Mouse (Mus musculus) heart, adult 2 months (tissue): Measurements from ENCODE around the gene Actbl2. TPM values are rescaled to one million over a fixed set of nuclear protein-coding genes. Genes with fewer than 3 reads are reported as not detected.

ENCODE experiments used
- DNase-seq, 2 experiments: peaks; one replicate each; pipeline ENCODE4 v3.0.0; 2021
- H3K27ac ChIP-seq: fragments of 200-600 bp; 2 replicates; pipeline ENCODE4 v1.8.1; 2022
- H3K27me3 ChIP-seq: fragments of 200-500 bp; 2 replicates; pipeline ENCODE4 v1.6.1; 2012; ENCODE audit warnings: mild to moderate bottlenecking, low read length, inconsistent platforms, mixed read lengths; ENCODE audit not compliant: control insufficient read depth, insufficient read depth
- H3K36me3 ChIP-seq: fragments of 200-500 bp; 2 replicates; pipeline ENCODE4 v1.6.1; 2012; ENCODE audit warnings: low read length, inconsistent platforms; ENCODE audit not compliant: control insufficient read depth, insufficient read depth
- H3K4me1 ChIP-seq: fragments of 200-500 bp; 2 replicates; pipeline ENCODE4 v1.6.1; 2011; ENCODE audit warnings: low read length; ENCODE audit not compliant: control insufficient read depth, insufficient read depth
- H3K4me3 ChIP-seq: fragments of 200-600 bp; 2 replicates; pipeline ENCODE4 v1.8.1; 2022
- H3K79me2 ChIP-seq: fragments of 200-500 bp; replicated peaks from 2 replicates; pipeline ENCODE4 v1.6.1; 2012; ENCODE audit warnings: mild to moderate bottlenecking, inconsistent platforms, low read length, moderate library complexity, mixed read lengths; ENCODE audit not compliant: control insufficient read depth, insufficient read depth
- H3K9ac ChIP-seq: fragments of 200-500 bp; 2 replicates; pipeline ENCODE4 v1.6.1; 2012; ENCODE audit warnings: low read depth, mild to moderate bottlenecking, control low read depth, inconsistent platforms, low read length, mixed read lengths
- CTCF ChIP-seq: fragments of 200-600 bp; IDR thresholded peaks from 2 replicates; pipeline ENCODE4 v1.8.1; 2022; ENCODE audit warnings: antibody characterized with exemption, mild to moderate bottlenecking, moderate library complexity
- EP300 ChIP-seq: fragments of 200-500 bp; IDR thresholded peaks from 2 replicates; pipeline ENCODE4 v1.6.1; 2011; ENCODE audit warnings: low read depth, low read length, control low read depth; ENCODE audit not compliant: insufficient read depth
- POLR2A ChIP-seq: fragments of 200-500 bp; IDR thresholded peaks from 2 replicates; pipeline ENCODE4 v1.6.1; 2011; ENCODE audit warnings: mild to moderate bottlenecking, low read depth, low read length, control low read depth; ENCODE audit not compliant: insufficient read depth
- WGBS: fragments of 180-500 bp; shearing (Covaris S2); methylation state at CpG from one replicate; pipeline ENCODE4 v1.1.7; 2018; 5-methylcytosine and 5-hydroxymethylcytosine counted together
- intact Hi-C: fragments of 180-260 bp; cut with DNase I; formaldehyde crosslinking; loops from one replicate; pipeline ENCODE4 v1.15.1; 2025
- polyA plus RNA-seq: library from polyadenylated mRNA; depleted of rRNA; stranded (reverse); fragments of >200 nt; gene quantifications from 2 replicates; pipeline ENCODE4 v1.2.3, GENCODE M21; 2012
- total RNA-seq, 2 experiments: library from RNA; stranded (reverse); gene quantifications; 2 replicates each; pipeline ENCODE4 v1.2.3; 2021

The Actbl2 gene
- total and polyA plus RNA-seq, 3 experiments: not detected

- H3K9ac ChIP-seq: no peak overlapping the region
- no peak overlapping the region for H3K4me3 ChIP-seq
- WGBS: 58% methylated on average over 10 of the region's 10 CpGs
- H3K27me3 ChIP-seq: no peaks in the 10 kb centered on the region
- intact Hi-C loops: no loop called here
- no peaks in the 10 kb centered on the region for H3K36me3 ChIP-seq
- H3K27ac ChIP-seq: no peak overlapping the region
- peak in 1 of 2 experiments; percentile 15 for DNase-seq
- TF ChIP-seq CTCF (no peak), POLR2A (no peak), EP300 (no peak)
- H3K4me1 ChIP-seq: peaks cover 1% of the 10 kb centered on the region
- H3K79me2 ChIP-seq: no peaks in the 10 kb centered on the region
Measured at GRCm38 (mm10) chr13:111286461-111287385, 31.9 kb downstream of the Actbl2 start.

DNA sequence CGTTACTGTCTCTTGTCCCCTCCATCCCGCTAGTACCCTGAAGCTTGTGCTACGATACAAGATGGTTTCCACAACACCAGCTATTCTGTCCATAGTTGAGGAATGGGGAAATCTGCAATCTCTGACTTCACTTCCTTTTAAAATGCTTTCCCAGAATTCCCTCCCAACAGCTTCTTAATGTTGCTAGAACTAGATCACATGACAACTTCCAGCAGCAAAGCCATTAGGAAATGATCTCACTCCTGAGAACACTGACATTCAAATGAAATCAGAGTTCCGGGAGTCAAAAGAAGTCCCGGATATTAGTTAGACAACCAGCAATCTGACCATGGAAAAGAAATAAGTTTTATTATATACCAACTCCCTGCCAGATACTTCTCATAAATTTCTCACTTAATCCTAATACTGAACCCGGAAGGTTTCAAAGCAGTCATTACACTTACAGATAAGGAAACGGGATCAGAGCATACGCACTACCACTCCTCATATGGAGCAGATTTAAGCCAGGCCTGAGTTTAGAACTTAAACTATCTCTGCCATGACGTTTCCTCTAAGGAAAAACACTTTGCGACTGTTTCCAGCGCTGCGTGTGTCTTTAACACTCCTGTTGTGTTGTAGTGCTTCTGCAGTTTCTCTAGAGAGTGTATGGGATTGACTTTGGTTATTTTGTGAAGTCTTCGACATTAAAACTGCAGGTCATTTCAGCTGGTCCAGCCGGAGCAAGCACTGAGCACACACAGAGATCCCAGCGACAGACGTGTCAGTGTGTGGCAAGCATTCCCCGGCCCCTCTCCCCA, 36.5 kb downstream of the Actbl2 start:
- Histone ChIP-seq H3K4me1 (peaks cover 6% of the 10 kb centered on the region), H3K36me3 (no peaks in the 10 kb centered on the region), H3K27ac (no peak overlapping the region; the same call in 1 of the 2 replicates), H3K79me2 (no peaks in the 10 kb centered on the region), H3K4me3 (no peak overlapping the region), H3K27me3 (no peaks in the 10 kb centered on the region), H3K9ac (no peak overlapping the region; the same call in 1 of the 2 replicates)
- no peak for DNase-seq
- no peak for TF ChIP-seq EP300
- TF ChIP-seq CTCF: no peak
- intact Hi-C loops: no loop called here
- 41% methylated on average over 17 of the region's 17 CpGs for WGBS

DNA sequence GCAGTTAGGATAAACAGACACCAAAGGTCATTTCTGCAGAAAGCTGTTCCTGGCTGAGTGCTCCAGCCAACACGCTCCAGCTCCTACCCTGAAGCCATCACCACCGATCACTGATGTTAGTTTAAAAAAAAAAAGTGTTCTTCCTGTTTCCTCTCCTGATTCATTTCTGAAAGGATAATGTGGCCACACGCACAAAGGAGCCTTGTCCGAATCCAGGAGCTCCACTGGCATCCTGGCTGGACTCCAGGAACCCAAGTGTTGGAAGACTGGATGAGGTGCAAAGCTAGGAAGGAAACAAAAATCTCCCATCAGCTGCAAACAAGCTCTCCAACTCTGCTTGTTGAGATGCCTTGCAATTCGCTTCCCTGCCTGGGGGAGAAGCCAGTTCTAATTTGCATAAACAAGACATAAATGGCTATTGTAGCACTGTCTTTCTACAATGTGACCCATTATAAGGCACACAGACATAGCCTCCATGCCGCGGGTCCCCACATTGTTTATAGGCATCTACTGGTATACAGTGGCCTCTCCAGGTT, 37.2 kb downstream of the Actbl2 start:
- H3K27ac ChIP-seq: no peak overlapping the region
- no peak overlapping the region for H3K4me3 ChIP-seq
- no peak overlapping the region for H3K9ac ChIP-seq
- peak in 1 of 2 experiments; percentile 13 for DNase-seq
- TF ChIP-seq POLR2A (no peak), EP300 (no peak), CTCF (no peak)
- intact Hi-C loops: no loop called here
- H3K36me3 ChIP-seq: no peaks in the 10 kb centered on the region
- peaks cover 6% of the 10 kb centered on the region for H3K4me1 ChIP-seq
- H3K79me2 ChIP-seq: no peaks in the 10 kb centered on the region
- H3K27me3 ChIP-seq: no peaks in the 10 kb centered on the region
- WGBS: 28% methylated on average over 7 of the region's 7 CpGs

- Histone ChIP-seq H3K36me3 (no peaks in the 10 kb centered on the region), H3K27ac (no peak overlapping the region), H3K27me3 (no peaks in the 10 kb centered on the region), H3K4me1 (peaks cover 6% of the 10 kb centered on the region), H3K9ac (no peak overlapping the region), H3K79me2 (no peaks in the 10 kb centered on the region), H3K4me3 (no peak overlapping the region)
- intact Hi-C loops: no loop called here
- WGBS: 94% methylated on average over 2 of the region's 2 CpGs
- DNase-seq: no peak
- TF ChIP-seq CTCF: no peak
- no peak for TF ChIP-seq POLR2A
- TF ChIP-seq EP300: no peak
Measured at GRCm38 (mm10) chr13:111293478-111293877, 38.7 kb downstream of the Actbl2 start.

DNA sequence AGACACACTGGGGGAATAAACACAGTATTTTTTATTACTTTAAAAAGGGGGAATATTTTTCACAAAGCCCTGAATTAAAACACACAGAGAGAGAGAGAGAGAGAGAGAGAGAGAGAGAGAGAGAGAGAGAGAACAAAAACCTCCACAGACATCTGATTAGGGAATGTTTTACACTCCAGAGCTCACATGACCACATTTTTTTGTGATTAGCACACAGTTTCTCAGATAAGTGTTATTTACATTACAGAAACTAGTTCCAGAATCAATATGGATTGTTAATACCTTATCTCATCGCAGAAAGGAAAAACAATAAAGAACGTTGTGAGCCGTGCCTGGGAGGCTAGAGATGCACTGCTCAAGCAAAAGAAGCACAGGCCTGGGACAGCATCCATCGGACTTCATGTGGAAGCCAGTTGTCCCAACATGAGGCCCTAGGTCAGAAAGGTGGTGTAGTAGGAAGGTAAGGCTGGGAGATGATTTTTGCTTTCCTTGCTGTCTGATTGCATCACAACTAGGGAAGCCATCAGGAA, 40.2 kb downstream of the Actbl2 start:
- 65% methylated on average over 4 of the region's 4 CpGs for WGBS
- H3K4me3 ChIP-seq: no peak overlapping the region
- H3K27ac ChIP-seq: no peak overlapping the region
- no peaks in the 10 kb centered on the region for H3K36me3 ChIP-seq
- no peaks in the 10 kb centered on the region for H3K27me3 ChIP-seq
- H3K4me1 ChIP-seq: peaks cover 6% of the 10 kb centered on the region
- no peak for DNase-seq
- intact Hi-C loops: no loop called here
- TF ChIP-seq EP300 (no peak), CTCF (no peak), POLR2A (no peak)
- H3K79me2 ChIP-seq: no peaks in the 10 kb centered on the region
- no peak overlapping the region for H3K9ac ChIP-seq
